Mouse (Mus musculus) ZHBTc4 (cell line): ENCODE results near the gene Gng13.

Source experiments
- DNase-seq: peaks from one replicate; pipeline ENCODE4 v3.0.0-alpha.2; 2011; ENCODE audit warnings: low read depth, low spot score

Gene Gng13

DNA sequence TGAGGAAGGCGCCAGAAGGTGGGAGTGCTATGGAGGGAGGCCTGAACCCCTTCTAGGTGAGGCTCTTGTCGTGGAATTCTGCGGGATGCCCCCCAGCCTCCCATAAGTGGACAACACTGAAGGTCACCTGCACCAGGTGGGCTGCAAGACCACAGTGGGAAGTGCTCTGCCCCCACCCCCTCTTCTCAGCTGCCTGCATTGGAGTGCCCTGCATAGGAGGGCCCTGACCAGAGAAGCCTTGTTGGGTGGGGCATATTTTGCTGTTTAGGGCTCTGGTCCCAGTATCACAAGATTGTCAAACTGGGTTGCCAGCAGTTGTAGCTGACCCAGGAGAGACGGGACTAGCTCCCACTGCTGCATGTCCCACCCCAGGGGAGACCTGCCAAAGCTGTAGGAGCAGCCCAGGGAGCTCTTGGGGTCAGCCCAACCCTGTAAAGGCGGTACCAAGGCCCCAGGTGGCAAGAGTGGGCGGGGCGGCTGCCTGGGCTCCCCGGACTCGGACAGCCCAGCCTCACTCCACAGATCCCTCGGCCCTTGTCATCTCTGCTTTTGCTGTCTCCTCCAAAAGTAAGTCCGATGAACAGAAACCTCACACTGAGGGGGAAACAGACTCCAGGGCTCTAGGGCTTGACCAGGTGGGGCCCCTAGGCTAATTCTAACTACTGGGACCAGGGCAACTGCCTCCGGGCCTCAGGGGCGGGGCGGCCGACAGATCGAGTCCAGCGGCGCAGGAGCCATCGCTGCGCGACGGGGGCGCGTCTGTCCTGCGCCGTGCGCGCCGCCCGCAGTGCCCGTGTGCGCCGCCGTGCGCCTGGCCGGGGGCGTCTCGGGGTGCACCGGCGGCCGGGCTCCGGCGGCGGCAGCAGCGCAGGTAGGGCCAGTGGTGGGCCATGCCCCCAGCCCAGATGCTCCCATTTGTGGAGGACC is at the start of gene Gng13:
Gene Gng13, plus strand, starts transcription at position 461 of the 927 bp plus-strand sequence.
- peak; percentile 44 for DNase-seq

DNA sequence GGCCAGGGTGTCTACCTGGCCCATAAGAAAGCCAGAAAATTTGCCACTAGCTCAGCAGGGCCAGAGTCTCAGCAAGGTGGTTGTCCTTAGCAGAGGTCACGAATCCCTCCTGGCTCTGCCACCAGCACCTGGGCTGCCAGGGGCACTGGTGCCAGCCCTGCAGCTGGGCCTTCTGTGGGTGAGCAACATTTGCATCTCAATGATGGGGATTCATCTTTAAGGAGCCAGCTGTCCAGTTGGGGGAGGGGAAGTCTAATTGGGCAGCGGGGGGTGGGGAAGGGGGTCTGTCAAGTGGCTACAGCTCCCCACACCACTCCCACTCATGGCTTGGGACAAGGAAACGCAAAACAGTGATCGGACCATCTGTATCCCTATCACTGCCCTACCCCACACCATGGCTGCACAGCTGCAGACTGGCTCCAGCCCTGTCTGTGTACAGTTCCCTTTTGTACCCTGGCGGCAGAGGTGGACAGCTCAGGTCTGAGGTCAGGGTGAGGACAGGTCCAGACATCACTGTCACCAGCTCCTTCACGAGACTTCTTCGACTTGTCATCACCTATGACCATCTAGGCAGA is 48.4 kb upstream of the Gng13 start:
- DNase-seq: no peak

DNA sequence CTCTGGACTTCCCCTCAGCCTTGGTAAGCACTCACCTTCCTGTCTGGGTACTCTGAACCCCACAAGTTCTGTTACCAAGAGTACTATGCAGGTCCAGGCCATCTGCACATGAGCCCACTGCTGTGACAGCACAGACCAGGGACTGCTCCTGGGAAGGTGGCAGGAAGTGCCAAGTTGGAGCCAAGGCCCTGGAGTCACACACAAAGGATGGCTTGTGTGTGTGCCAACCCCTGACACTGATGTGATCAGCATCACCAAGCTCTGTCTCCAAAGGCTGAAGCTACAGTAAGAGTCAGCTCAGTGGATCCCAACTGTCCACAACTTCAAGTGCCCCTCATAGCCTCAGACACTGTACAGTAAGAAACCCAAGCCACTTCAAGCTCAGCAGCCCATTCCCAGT is 44.0 kb upstream of the Gng13 start:
- DNase-seq: no peak

DNA sequence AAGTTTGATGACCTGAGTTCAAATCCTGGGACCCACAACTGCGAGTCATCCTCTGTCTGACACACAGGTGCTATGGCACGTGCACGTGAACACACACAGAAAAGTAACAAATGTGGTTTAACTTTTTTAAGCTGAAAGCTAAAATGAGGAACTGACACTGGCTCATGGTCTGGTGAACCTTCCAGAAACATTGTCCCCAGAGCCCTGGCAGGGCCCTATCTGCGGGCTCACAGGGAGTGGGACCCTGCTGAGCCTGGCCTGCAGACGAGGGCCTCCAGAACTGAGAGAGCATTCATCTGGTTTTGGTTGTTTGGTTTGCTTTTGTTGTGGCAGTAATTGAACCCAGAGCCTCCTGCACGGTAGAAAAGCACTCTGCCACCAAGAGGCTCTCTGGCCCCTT is 39.0 kb upstream of the Gng13 start:
- DNase-seq: no peak

DNA sequence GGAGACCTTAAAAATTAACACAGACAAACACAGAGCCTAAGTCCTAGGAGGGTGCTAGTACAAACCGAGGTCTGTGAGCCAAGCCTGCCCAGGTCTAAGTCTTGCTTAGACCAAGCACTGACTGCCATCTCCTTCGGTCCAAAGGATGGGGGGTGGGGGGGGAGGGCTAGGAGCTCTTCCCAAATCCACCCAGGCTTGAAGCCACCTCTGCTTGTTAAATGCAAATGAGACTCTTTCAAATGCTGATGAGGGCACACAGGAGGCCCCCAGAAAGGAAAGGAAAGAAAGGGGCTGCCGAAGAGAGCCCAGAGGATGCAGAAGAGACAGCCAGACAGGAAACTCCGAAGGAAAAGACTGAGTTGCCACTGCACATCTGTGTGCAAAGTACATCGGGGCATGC is 37.2 kb upstream of the Gng13 start:
- DNase-seq: peak; percentile 92

DNA sequence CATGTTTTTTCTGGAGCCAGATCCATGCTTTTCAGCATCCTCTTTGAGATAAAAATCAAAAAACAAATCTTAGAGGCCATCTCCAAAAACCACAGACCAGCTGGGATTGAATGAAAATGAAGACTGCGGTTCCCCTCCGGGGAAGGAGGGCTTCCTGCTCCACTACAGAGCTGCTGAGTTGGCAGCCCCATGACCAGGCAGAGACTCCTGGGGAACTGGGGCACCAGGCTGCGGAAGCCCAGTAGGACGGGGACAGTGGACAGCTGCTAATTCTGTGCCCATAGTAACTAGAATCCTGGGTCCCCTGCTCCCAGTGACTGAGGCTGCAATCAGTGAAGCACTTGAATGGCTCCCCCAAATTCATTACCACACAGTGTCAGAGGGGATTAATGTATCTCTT is 35.3 kb upstream of the Gng13 start:
- DNase-seq: no peak

DNA sequence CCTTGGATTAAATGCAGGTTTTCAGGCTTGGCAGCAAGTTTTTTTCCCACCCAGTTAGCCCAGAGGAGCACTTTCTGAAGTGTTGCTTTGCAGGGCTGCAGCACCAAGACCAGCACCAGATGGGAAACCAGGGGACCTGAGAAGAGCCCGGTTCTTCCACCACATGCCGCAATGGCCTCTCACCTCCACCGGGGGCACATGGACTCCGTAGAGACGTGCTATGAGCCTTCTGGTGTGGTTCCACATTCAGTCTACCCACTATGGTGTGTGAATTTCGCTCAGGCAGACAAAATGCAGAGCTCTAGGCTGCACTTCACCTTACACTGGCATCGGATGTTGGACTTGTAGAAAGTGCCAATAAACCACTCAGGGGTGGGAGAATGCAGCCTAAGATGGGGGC is 30.6 kb upstream of the Gng13 start:
- DNase-seq: peak; percentile 52

DNA sequence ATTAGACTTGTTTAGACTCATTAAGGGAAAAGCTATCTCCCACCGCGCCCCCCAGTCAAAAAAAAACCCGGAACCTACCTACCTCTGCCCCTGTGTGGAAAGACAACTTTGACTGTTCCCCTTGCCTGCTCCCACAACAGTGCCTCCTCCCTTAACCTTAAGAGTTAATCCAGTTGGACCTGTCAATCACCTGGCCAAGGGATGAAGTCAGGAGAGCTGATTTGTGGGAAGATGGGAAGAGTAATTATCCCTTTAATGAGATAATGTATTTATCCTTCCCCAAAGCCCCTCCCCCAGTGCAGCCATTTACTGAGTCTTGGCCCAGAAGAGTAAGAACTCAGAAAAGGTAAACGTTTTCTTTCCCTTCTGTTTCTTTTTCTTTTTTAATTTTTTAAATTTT is 28.0 kb upstream of the Gng13 start:
- no peak for DNase-seq

DNA sequence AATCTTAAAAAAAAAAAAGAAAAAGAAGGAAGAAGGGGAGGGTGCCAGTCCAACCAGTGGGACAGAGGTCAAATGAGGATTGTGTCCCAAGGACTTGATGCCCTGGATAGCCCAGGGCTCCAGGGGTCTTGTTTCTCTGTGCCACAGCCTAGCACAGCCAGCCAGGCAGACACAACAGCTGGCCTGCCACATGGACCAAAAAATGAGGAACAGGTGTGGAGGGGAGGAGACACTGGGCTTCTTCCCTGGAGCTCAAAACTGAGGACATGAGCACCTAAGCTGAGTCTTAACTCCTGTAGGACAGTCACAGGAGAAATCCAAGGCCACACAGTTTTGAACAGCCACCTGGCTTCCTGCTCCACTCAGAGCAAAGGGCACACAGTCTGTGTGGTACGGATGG is 20.7 kb upstream of the Gng13 start:
- DNase-seq: no peak

DNA sequence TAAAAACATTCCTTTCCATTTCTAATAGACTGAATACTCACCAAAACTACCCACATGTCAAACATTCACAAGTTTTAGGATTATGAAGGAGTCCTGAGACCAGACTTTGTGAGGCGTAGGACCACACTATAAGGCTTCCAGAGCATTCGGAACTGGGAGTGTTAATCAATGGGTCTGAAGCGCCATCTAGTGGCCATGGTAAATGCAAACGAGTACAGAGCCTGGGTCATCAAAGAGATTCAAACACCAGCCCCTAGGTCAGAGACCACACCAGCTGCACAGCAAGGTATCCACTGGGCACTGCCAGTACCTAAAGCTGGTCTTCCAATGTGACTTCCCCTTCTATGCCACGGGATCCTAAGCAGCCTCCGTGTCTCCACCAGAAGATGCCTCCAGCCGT is 18.5 kb upstream of the Gng13 start:
- peak; percentile 84 for DNase-seq

DNA sequence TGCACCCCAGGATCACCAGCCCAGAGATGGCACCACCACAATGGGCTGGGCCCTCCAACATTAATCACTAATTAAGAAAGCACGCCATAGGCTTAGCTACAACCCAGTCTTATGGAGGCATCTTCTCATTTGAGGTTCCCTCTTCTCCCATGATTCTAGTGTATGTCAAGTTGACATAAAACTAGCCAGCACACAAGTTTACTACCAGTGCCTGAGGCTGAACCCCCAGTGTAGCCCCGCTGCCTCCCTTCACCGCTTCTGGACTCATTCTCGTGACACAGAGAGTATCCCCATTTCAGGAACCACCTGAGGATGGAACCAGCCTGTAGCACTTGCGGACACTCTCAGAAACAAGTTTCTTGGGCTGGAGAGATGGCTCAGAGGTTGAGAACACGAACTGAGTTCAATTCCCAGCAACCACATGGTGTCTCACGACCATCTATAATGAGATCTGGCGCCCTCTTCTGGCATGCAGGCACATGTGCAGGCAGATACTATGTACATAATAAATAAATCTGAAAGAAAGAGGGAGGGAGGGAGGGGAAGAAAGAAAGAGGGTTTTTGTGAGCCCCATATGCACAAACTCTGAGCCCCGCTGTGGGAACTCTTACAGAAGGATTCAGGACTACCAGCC is 16.0 kb upstream of the Gng13 start:
- DNase-seq: peak; percentile 81

DNA sequence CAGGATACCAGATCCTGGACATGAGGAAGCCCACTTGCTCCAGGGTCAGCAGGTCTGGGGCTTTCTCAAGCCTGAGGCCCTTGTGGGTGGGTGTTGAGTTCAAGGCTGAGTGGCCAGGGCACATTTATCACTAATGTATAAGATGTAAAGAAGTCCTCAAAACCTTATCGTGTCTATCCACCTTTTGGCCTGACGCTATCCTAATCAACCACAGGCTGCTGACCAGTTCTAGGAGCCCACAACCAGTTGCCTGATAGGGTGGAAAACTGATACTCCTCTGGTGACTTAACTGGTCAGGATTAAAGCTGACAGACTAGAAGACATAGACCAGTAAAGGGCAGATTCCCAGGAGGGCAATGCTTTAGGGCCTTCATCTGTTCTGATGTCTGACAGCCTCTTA is 7.0 kb upstream of the Gng13 start:
- DNase-seq: no peak

DNA sequence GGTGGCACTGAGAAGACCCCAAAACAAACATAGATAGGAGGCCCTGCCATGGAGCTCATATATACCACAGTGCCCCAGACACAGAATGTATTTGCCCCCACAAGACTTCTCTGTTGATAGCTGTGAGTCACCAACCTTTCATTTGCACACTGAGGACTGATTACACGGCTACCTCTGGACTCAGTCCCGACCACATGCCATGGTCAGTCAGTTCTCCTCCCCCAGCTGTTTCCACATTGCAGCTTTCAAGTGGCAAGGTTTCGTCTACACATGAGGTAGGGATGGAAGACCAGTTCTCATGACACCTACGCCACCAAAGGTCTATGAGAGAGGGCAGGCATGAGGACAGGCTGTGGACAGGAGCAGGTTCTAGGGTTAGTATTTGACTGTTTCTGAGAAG is 5.8 kb upstream of the Gng13 start:
- DNase-seq: no peak

DNA sequence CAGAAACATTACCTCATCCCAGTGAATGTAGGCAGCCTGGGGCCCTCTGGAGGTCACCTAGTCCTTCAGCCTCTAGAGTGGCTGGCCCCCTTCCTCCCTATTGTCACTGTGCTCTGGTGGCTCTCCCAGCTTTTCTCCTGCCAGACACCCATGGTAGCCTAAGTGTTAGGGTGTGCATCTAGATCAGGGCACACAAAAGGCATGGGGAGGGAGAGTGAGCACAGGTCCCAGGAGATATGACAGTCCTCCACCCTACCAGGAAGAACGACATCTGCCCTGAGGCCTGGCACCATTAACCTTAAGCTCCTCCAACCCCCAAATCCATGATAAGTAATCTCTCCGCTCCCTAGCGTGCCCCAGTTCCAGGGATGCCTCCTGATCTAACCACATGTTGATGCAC is 1.3 kb upstream of the Gng13 start:
- no peak for DNase-seq

DNA sequence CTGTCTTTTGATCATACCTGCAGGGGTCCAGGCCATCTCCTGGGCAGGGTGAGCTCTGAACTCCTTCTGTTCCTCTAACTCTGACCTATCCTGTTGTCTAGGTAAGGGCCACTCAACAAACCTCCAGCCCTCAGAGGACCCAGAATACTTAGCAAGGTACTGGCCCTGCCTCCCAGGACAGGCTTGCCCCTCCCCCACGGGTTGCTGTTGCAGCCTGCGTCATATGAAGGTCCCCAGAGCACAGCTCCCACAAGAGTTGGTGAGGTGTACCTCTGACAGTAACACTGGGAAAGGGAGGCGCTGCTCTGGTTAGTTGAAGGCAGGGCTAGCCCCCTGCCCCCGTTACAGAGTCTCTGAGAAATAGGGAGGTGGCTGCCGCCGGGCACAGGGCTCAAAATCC is 841 bp upstream of the Gng13 start:
- DNase-seq: no peak

DNA sequence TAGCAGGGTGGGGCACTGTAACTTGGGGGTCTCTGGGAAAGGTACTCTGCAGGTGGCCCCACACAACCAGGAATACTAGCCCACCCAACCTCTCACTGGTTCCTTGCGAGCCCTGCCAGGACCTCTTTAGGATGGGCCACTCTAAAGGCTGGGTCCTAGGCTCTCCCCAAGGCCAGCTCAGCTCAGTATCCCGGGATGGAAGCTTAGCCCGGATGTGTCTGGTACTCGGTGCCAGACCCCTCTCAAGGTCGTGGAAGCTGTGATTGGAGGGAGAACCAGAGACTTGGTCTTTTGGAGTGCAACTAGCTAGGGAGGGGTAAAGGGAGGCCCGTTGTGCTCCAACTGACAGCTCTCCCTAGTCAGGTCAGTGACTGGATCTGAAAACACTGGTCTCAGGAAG is 720 bp downstream of the Gng13 start:
- peak; percentile 33 for DNase-seq

DNA sequence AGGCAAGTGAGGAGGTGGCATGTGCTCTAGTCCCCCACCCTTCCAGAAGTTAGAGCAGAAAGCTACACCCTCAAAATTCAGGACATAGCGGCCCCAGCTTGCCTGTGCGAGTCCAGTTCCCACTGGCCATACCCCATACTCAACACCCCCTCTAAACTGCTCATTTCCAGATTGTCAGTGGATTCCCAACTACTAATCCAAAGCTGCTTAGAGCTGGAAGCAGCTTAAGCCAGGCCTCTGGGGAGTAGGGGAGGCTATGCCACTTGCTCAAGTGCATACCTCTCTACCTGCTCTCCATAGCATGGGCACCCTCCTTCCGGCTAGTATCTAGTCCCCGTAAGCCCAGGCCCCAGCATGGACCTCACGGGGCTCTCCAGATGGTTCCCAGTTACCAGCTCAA is 4.5 kb downstream of the Gng13 start:
- DNase-seq: no peak

DNA sequence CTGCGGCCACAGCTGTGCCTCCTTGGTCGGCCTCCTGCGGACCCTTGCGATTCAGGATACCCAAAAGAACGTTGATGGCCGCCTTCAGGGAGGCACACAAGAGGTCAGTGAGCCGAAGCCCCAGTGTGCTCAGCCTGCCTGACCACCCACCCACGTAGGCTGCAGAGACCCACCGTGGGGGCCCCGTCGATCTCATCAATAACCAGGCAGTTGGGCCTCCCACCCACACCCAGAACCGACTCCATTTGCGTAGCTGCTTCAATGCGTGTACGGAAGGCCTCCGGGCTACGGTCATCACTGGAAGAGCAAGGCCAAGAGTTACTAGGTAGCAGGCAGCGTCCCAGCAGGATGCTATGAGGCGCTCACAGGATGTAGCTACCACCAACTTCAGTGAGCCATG is 6.5 kb downstream of the Gng13 start:
- no peak for DNase-seq

DNA sequence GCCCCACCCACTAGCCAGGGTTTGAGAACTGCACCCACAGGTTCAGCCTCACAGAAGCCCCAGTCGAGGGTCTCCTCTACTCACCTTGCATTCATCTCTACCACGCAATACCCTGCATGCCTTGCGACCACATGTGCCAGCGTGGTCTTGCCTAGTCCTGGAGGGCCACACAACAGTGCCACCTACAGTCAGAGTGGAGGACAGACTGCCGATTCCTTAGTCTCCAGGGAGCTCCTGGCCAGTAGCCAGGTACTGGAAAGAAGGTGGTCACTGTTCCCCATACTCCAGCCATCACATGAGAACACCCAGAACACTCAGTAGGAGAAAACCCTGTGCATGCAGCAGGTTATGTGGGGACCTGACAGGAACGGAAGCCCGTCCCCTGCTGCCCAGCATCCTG is 6.9 kb downstream of the Gng13 start:
- DNase-seq: peak; percentile 78

DNA sequence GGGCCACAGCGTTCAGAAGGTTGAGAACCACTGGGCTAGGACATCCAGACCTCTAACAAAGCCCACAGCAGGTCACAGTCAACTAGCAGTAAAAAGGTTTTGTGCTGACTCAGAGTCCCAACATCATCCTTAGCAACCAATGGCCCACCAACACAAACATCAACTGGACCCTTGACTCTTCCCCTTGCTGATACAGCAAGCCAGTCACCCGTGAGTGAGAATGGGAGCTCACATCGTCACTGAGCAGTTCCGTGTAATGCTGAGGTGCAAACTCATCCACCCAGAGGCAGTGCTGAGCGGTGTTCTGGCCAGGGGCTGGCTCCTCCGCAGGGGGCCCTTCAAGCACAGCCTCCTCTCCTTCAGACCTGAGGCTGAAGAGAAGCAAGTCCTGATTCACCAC is 8.3 kb downstream of the Gng13 start:
- DNase-seq: no peak

DNA sequence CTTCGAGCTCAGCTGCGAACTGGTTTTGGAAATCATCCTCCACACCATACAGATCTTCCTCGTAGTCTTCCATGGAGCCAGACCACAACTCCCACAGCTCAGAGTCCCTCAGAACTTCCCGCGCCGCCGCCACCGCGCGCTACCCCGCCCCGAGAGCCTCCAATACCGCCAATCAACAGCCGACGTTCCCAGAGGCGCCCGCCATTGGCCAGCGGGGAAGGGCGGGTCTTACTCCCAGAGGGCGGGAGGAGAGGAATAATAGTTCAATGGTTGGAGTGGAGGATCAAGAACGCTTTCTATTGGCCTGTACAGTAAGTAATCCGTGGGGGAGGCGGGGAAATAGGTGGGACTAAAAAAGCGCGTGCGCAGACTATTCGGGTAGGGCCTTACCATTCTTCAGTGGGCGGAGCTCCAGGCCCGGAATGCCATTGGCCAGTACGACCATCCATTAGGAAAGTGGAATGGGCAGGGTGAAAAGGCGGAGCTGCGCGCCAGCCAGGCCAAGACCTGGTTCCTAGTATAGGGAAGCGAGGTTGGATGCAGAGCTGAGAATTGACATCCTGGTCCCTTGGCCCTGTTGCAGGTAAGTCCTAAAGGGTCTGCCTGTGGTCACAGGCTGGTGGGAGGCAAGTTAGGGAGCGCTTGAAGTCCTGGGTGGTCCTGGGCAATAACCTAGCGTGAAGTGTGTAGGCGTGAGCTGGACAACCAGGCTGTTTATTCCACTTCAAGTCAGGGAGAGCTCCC is 10.5 kb downstream of the Gng13 start, which contains the start of the genes Chtf18 and Rpusd1:
Gene Chtf18, minus strand, starts transcription at position 155 of the 744 bp plus-strand sequence.
Gene Rpusd1, plus strand, starts transcription at position 406 of the 744 bp plus-strand sequence.
- peak; percentile 100 for DNase-seq

DNA sequence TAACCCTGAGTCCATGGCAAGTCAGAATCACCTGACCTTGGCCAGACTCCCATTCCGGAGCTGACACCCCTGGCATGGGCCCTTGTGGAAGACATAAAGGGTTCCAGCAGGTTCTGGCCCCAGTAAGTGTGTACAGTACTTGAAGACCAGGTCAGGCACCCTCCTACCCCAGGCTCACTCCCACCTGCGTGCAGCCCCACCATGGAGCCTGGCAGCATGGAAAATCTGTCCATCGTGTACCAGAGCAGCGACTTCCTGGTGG is 11.0 kb downstream of the Gng13 start:
- DNase-seq: no peak
